Mouse (Mus musculus) mouse trophoblast stem cell (cell line): ENCODE measurements at regions not wholly inside any gene's neighbourhood (a gene's known extent, or its start where the extent isn't known, plus 50 kb on each side); places are given as distances from the start of the nearest gene placed in this dataset.
"Not testable (repeated sequence)": the region's sequence is repeated elsewhere in the genome, so short reads cannot be mapped to it uniquely, and the experiment has no call there.

Source experiments
- in situ Hi-C, 2 experiments: fragments of 300-500 bp; cut with MseI, MboI; formaldehyde crosslinking; loops; 2 replicates in 1 of 2; 3 replicates in 1 of 2; pipeline ENCODE4 v1.15.1; 2025

DNA sequence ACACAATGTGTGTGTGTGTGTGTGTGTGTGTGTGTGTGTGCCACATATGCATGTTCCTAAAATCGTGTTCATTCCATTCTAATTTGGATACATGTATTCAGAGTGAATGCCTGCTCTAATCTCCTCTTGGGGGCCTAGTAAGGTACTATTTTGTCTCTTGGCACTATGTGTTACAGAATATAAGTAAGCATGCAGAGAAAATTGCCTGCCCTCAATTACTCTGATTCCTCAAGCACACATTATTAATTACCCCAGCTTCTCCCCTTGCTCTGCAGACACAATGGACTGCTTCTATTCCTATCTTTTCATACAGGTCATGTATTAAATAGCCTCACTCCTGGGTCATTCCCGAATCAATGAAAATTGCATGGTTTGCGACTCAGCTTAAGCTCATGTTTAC is 406.3 kb downstream of the Trib2 start:
- in situ Hi-C loops, result no loop called here

DNA sequence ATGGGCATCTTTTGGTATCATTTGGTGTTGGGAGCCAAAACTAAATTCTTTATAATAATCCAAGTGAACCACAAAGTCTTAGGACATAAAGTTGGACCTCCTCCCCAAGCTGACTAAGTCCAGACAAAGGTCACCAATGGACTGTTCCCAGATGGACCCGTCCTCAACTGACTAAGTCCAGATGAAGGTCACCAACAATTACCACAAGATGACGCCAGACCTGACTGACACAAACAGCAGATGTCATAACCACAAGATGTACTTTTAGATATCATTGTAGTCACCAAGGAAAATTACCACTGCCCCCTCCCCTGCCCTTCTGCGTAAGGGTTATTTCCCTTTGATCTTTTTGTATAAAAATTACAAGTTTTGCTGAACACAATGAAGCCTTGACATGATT is 409.1 kb downstream of the Trib2 start:
- in situ Hi-C loops, result not testable (repeated sequence)

DNA sequence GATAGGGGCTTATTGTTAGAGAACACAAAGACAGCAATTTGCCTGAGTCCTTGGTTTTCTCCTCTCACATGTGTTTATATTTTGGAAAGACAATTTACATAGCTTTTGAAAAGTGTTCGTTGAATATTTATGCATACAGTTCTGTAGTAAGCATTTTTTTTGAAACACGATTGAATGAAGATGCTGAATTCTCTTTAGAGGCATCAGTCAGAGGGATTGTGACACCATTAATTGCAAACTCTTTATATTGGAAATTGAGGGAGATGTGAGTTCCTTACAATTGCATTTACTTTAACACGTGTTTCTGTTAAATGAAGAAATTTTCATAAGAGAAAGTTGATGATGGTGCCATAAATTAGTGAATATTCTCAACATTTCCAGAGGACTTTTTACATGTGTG is 424.1 kb downstream of the Trib2 start:
- in situ Hi-C loops, result no loop called here

DNA sequence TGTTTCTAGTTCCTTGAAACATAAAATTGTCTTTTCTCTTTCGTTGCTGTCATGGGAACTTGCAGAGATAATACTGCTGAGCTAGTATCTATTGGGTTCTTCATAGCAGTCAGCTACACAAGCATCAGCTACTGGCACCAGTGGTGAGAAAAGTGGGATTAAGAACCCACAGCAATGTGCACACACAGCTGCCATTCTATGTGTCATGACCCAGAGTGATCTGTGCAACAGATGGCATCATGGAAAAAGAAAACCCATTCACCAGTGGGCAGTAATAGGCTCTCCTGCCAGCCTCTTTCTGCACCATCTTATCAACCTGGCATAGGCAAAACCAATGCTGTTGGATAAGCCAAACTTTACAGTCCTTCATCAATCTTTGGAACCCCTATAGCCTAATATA is 428.1 kb downstream of the Trib2 start:
- in situ Hi-C loops, result no loop called here

DNA sequence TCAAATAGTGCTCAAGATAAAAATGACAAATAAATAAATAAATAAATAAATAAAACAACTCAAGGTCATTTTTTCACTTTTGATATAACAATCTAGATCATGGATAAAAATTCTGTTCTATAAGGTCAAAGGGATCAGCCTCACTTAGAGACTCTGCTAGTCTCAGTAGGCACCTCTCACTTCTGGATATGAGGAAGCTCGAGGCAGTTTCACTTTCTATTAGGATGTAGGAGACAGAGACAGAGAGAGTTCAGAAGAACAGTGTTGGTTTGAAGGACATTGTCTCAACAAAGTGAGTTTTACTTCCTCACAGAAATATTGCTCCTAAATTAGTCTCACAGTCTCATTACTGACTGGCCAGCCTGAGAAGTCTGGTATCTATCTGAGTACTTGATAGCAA is 458.9 kb downstream of the Trib2 start:
- in situ Hi-C loops, result no loop called here

DNA sequence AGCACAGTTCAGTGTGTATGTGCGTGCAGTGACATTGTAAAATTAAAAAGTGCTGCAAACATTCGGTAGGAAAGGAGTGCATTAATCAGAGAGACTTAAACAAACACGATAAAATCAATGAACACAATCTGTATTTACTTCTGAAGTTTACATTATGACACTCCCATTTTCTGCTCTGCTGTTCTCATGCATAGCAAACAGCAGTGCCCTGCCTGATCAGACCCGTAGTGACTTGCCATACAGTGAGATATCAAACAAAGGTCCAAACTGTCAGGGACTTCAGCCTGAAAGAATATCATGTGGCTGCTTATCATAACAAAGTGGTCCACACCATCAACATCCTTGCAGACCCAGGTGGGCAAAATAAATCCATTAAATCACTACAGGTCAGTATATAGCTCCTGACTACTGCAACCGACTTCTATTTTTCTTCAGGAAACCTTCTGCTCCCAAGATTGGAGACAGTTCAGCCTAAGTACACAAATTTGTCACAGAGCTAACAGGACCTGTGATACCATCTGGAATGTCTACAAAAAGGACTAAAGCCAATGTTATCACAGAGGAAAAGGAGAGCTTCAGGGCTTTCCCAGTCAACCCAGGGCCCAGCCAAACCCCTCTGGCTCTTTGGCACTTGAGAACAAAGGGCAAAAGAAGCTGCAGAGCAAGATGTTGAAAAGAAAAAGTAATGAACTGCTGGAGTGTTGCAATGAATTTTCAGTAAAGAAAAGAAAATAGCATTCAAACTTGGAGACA is 495.8 kb downstream of the Trib2 start:
- in situ Hi-C loops, result no loop called here

DNA sequence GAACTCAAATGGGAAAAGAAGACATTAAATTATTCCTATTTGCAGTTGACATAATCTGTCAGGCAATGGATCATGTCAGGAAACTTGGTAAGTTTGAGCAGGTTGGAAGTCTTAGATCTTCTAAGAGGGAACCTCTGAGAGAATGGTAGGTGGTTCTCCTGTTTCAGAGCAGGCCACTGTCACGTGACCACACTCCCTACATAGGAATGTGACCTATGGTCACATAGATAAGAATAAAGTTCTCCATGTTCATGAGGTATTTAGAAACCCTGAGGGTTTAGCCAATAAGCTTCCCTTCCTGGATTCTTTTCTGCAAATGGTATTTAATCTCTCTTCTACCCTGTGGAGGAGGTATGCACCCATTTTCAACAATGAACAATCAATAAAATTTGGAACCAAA is 497.1 kb downstream of the Trib2 start:
- in situ Hi-C loops, result no loop called here

DNA sequence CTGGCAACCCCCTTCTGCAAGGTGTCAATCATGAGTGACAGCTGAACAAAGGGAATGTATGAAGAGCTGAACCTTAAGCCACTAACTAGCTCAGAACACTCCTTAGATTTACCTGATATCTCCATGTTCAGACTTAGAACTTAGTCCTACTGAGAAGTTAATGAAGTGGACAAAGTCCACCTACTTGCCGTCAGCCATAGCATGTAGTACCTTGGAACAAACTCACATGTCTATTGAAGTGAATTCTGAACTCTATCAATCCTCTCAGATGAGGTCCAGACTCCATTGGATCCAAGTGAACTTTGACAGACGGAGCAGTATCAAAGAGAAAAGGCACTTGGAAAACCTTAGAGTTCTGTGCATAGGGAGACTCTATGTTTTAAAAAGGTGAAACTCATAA is 521.8 kb downstream of the Trib2 start:
- in situ Hi-C loops, result no loop called here

DNA sequence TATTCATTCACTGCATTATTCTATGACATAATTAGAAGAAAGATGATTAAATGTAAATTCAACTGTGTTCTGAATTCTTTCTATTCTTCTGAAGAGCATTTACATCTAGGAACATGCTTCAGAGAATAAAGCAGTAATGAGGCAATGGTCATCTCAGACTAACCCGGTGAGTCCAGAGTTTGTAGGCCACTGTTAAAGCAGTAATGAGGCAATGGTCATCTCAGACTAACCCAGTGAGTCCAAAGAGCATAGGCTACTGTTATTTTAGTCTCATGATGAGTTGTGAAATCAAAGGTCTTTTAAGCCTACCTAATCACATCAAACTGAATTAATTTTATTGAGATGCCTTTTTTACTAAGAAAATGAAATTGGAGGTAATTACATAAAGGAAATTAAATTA is 554.6 kb downstream of the Trib2 start:
- in situ Hi-C loops, result no loop called here

DNA sequence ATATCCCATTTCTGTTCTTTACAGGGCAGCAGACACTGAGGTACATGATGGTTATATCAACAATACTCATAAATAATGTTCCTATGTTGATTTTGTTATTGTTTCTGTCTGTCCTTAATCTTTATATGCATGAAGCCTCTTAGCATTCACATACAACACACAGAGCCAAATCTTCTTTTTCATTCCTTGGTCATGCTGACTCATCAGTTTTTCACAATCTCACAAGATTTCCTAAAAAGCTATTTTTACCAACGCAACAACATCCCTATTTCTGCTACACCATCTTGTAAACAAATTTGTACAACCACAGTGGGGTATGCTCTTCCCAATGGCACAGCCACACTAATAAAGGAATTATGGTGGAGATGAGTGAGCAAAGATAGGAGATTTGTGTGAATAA is 555.1 kb downstream of the Trib2 start:
- in situ Hi-C loops, result no loop called here

DNA sequence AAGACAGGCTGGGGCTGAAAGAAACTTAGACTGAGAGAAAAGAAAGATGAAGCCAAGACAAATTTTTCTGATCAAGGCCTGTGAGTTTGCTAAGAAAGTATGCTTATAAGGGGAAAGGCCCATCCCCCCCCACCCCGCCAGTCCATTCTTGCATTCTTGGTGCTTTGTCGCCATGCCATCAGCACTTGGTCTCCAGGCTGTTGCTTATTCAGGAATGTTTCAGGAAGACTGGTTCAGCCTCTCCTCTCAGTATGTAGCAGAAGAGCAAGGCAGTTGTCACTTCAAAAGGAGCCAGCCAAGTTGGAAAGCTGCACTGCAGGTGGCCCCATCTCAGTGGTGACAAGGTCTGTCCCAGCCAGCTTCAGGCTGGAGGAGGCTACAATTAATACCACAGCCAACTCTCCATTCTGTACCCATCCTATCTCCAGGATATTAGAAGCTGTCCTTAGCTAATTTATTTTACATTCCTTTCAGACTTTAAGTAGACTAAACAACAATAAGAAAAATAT is 555.8 kb downstream of the Trib2 start:
- in situ Hi-C loops, result no loop called here

DNA sequence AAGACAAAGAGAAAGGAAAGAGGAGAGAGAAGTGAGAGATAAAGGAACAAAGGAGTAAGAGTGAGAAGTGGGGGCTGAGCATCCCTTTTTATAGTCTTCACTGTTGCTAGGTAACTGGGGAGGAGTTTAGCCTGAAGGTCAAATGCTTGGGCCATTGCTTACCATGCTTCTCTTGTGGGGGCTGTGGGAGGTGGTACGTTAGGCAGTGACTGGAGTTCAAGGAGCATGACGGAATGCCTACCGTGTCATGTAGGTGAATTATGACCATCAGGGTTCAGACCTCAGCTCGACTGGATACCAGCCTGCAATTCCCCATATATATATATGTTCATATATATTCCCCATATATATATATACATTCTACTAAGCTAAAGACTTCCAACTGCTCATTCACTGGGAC is 571.8 kb downstream of the Trib2 start:
- in situ Hi-C loops, result no loop called here

DNA sequence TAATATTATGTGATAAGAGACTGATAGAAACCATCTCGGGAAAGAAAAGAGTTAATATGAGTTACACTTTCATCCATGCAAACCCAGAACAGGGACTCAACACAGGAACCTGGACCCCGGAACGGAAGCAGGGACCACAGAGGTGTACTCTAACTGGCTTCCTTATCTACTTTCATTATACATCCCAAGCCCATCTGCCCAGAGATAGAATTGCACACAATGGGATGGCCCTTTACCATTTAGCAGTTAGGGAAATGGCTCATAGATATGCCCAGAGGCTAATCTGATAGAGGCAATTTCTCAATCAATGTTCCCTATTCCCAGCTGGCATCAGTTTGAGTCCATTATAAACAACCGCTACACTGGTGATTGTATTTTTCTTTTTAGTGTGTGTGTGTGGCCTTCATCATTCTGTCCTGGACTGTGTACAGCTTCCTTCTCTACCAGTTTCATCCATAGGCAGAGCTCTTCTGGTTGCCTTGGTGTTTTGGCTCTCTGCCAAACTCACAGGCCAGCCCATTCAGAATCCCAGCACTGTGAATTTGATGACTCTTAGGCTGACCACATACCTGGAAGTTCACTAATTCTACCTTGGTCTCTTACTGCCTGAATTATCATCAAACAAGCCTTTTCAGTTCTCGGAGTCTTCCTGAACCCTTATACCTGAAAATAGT is 594.1 kb downstream of the Trib2 start:
- in situ Hi-C loops, result no loop called here

DNA sequence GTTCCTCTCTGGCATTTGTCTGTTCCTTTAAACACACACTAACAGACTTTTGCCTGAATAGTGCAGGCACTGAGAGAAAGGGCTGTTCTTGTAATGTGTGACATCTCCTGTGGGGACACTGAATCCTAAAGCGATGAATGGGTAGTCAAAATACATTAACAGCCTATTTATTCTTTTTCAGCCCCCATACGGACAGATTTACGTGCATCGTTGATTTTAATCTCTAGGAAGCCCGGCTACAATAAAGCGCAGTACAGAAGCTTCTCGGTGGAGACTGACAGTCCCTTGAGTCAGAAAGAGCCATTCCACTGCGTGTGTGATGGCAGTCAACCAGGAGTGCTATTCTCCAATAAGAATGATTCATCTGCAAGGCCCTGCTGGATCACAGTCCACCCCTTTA is 598.2 kb downstream of the Trib2 start:
- in situ Hi-C loops, result no loop called here

DNA sequence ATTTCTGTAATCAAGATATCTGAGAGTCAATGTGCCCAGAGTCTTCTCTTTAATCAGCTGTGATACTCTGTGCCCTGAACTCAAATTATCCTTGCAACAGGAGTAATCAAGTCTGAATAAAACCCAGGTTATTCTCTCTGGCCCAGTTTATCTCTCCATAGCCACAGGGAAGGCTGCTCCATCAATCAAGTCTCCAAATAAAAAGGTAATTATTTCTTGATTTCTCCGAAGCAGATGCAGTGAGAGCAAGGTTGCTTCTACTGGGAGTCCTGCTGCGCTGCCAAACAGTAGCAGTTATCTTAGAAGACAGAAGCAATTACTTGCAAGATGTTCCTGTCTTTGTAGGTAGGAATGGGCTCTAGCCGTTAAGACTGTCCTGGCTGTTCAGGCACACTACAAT is 600.5 kb downstream of the Trib2 start:
- in situ Hi-C loops, result no loop called here

DNA sequence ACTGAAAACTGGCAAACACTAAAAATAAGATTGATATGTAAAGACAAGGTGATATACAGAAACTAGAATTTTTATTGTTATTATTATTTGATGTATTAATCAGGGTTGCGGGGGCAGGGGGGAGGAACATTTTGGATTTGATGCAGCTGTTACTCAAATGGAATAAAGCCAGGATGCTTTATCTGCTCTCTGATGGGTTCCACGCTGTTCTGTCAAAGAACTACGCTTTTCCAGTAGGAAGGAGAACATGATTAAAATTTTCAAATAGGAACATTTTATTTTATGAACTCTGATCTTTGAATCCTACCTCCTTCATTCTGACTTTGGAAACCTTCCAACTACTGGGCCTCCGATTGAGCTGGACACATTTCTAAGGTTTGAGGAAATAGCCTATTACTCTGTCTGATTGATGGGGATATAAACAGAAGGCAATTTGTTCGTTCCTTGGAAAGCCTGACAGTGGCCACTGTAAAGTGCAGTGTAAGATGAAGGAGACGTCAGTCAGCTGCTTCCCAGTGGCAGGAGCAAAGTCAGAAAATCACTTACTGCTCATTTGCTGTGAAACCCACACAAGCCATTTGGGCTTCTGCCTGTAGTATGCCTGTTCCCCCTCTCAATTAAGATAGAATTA is 642.2 kb downstream of the Trib2 start:
- in situ Hi-C loops, result no loop called here

DNA sequence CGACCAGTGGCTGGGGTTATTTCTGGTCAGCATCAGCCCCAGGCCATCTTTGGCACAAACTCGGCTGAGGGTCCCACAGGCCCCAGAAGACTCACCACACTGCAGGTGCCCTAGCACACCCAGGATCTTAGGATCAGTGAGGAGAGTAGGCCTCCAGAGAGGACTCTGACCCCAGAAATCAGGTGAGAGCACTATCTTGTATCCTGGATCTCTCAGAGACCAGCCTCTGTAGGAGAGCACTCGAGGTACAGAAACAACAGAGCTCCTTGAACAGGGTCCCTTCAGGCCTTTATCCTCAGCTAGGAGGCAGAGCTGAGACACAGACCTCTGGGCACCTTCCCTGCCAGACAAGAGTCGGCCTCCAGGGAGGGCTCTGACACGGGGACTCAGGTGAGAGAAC is 654.1 kb downstream of the Trib2 start:
- in situ Hi-C loops, result no loop called here

DNA sequence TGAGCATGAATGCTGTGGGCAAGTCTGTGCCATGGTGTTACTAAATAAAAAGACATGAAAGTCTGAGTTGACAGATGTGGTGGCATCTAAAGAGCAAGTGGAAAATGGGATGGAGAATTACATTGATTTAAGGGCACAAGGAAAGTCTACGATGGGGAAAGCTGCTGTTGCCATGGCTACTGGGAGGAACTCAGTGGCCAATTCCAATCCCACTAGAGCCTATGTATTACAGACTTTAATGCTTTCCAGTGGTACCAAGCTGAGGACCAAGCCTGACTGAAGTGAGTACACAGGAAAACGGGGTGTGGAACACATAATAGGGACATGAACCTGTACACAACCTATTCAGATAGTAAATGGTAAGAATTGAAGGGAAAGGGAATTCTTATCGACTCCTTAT is 654.9 kb downstream of the Trib2 start:
- in situ Hi-C loops, result no loop called here

DNA sequence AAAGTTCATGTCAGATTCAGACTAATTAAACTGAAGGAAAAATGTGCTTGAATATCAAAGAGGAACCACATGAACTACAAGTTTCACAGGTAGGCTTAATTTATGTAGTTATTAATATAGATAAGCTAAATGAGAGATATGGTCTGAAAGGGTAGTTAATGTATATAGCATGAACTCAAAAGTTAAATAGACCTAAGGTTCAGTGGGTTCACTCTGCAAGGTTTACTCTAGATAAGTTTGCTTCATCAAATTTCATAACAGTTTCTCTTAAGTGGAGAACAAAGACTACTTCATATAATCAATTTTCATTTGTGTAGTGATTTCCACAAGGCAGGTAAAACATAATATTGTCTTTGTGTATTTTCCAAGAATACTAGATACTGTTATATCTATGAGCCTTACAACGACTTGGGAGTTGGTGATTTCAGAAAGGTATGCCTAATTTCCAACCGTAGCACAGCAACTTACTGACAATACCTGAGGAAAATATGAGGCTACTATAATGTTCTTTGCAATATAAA is 656.2 kb downstream of the Trib2 start:
- in situ Hi-C loops, result no loop called here

DNA sequence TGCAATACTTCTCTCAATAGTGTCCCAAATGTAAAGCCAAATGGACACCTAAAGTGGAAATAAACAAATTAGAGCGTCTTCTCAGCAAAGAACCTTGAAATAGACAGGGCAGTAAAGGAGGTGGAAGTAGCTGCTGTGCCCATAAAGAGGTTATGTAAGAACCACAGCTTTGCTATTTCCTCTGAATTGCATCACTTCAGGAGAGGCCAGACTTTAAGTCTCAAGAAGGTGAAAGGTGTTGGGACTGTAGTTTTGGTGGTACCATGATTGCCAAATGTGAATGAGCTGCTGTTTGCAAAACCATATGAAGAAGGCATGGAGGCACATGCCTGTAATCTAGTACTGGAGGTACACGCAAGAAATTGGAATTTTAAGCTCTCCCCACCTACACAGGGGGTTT is 670.3 kb downstream of the Trib2 start:
- in situ Hi-C loops, result no loop called here

DNA sequence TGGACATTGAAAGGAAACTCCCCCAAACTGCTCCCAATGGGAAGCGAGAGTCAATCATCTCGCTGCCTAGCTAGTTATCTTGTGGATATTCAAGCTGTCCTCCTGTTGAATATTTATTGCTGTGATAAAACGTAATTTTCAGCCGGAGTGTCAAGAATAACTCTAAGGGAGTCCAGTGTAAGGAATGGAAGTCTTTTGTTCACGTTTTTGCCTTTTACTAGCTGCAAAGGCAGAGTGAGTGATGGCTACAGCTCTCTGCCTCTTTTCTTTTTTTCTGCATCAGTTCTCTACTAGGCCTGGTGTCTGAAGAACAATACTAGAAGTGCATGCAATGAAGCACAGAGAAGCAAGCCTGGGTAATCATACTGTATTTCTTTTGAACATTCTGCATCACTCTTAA is 679.7 kb downstream of the Trib2 start:
- in situ Hi-C loops, result no loop called here

DNA sequence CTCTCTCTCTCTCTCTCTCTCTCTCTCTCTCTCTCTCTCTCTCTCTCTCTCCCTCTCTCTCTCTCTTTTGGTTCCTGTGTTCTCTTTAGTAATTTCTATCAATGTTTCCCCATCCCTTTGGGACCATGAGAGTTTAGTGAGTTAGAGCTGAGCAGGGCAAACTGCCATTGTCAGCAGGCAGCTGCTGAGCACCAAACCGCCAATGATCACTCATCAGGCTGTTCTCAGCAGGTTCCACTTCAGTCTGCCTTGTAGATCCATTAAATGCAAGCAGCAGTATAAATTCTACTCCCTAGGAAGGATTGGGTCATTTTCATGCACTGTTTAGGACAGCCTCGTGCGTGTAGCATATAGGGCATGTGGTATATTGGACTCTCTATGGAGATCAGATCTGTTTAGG is 692.5 kb downstream of the Trib2 start:
- in situ Hi-C loops, result no loop called here
